Mouse (Mus musculus) left cerebral cortex, adult 2 months (tissue): ENCODE measurements around the gene Mboat2. TPM values are rescaled to one million over a fixed set of nuclear protein-coding genes. Genes with fewer than 3 reads are reported as not detected.

Experiments used
- DNase-seq, 2 experiments: peaks; one replicate each; pipeline ENCODE4 v3.0.0; 2021 to 2022; ENCODE audit warnings: low spot score in 2 of 2, mixed read lengths in 1 of 2; ENCODE audit errors: extremely low spot score in 1 of 2
- H3K27ac ChIP-seq: fragments of 200-600 bp; 2 replicates; pipeline ENCODE4 v1.8.1; 2022
- H3K4me3 ChIP-seq: fragments of 200-600 bp; 2 replicates; pipeline ENCODE4 v1.8.1; 2022
- CTCF ChIP-seq: fragments of 200-600 bp; IDR thresholded peaks from 2 replicates; pipeline ENCODE4 v1.8.1; 2022; ENCODE audit warnings: antibody characterized with exemption, mild to moderate bottlenecking, moderate library complexity
- intact Hi-C: fragments of 180-260 bp; cut with DNase I; formaldehyde crosslinking; loops from one replicate; pipeline ENCODE4 v1.15.1; 2025
- total RNA-seq, 2 experiments: library from RNA; stranded (reverse); gene quantifications; 2 replicates each; pipeline ENCODE4 v1.2.3; 2021

Mboat2 gene
- total RNA-seq, 2 experiments from 2014 or later = 78.7 to 85.3 TPM

GRCm38 (mm10) chr12:24868694-24869093 is 38.0 kb downstream of the Mboat2 start:
- Histone ChIP-seq H3K27ac (no peak overlapping the region), H3K4me3 (no peak overlapping the region)
- intact Hi-C loops = no loop called here
- DNase-seq = no peak
- TF ChIP-seq CTCF = no peak

DNA sequence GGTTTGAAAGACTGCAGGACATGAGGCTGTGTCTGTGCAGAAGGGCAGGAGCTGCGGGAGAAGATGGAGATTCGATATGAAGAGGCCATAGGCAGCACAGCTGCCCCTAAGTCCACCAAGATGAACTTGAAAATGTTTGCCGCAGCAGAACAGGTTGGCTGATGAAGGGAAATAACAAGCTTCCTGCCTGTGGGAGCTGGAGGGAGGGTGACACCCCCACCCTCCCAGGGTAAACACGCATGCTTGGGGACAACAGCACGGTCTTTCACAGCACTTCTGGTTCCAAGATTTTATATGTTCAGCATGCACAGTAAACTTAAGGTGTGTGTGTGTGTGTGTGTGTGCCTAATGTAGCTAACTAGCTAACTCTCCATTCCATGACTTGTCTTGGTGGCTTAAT is 38.6 kb downstream of the Mboat2 start:
- intact Hi-C loops = no loop called here
- no peak for TF ChIP-seq CTCF
- DNase-seq = no peak
- no peak overlapping the region for H3K27ac ChIP-seq
- no peak overlapping the region for H3K4me3 ChIP-seq

GRCm38 (mm10) chr12:24870901-24871300 is 40.2 kb downstream of the Mboat2 start:
- Histone ChIP-seq H3K27ac (peak overlapping the region; percentile 62), H3K4me3 (no peak overlapping the region)
- DNase-seq = no peak
- no peak for TF ChIP-seq CTCF
- intact Hi-C loops = no loop called here

DNA sequence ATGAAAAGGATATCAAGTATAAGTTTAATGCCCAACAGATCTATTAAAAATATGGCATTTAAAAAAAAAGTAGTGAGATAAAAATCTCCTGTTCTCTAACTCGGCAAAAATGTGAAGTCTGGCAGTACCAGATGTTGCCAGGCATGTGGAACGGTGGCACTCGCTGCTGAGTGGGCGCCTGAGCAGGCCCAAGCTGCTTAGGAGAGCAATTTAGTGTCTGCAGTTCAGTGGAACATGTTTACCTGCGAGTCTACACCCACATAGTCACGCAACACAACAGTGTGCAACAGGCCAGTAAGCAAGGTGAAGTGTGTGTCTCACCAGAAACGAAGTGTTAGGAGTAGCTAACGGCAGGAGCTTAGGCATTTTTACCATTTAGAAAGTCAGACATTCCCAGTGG is 41.6 kb downstream of the Mboat2 start:
- Histone ChIP-seq H3K4me3 (no peak overlapping the region), H3K27ac (peak overlapping the region; percentile 77; the same call in 1 of the 2 replicates)
- intact Hi-C loops = loop anchor here (1.0 to 2.0 kb wide), 2 partner anchors 41 to 56 kb away; partner anchors contain the start of gene Mboat2
- no peak for TF ChIP-seq CTCF
- peak; percentile 47 to 59 for DNase-seq

DNA sequence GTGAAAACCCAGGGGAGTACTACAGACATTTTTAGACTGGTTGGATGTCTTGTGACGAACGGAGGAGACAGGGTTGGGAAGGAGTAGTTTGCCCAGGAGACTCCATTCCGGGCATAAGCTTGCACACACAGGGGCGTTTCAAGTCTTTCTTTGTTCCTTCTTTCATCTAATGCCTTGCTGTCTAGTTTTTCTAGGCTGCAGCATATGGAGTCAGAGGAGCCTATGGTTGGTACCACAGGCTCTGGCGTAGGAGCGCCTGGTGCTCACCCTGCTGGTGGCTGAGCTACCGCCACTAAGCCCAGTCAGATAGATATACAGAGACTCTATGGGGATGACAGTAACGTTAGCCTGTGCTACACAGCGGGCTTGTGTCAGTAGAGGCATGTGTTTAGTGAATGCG is 42.0 kb downstream of the Mboat2 start:
- Histone ChIP-seq H3K27ac (peak overlapping the region; percentile 77; the same call in 1 of the 2 replicates), H3K4me3 (no peak overlapping the region)
- peak; percentile 33 for TF ChIP-seq CTCF
- intact Hi-C loops = loop anchor here (1.0 to 2.0 kb wide), 2 partner anchors 42 to 56 kb away; partner anchors contain the start of gene Mboat2
- DNase-seq = peak in 1 of 2 experiments; percentile 25

GRCm38 (mm10) chr12:24875908-24876307 is 45.2 kb downstream of the Mboat2 start:
- H3K27ac ChIP-seq = no peak overlapping the region
- DNase-seq = no peak
- intact Hi-C loops = no loop called here
- no peak for TF ChIP-seq CTCF
- no peak overlapping the region for H3K4me3 ChIP-seq

- no peak overlapping the region for H3K4me3 ChIP-seq
- no peak for DNase-seq
- intact Hi-C loops = no loop called here
- no peak overlapping the region for H3K27ac ChIP-seq
- TF ChIP-seq CTCF = no peak
These were observed 46.6 kb downstream of the Mboat2 start for GRCm38 (mm10) chr12:24877231-24877630.

DNA sequence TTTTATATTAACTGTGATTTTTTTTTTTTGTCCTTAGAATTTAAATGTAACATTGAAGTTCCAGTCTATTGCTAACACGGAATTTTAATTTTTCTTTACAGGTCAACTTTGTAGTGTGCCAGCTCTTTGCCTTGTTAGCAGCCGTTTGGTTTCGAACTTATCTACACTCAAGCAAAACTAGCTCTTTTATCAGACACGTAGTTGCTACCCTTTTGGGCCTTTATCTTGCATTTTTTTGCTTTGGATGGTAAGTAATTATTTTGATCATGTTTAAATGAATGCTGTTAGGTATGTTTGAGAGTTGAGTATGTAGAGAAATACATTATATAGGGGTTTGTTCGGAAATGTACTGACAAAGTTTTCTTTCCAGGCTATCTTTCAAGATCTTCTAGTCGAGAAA is 47.4 kb downstream of the Mboat2 start:
- Histone ChIP-seq H3K27ac (no peak overlapping the region), H3K4me3 (no peak overlapping the region)
- intact Hi-C loops = no loop called here
- TF ChIP-seq CTCF = no peak
- no peak for DNase-seq

DNA sequence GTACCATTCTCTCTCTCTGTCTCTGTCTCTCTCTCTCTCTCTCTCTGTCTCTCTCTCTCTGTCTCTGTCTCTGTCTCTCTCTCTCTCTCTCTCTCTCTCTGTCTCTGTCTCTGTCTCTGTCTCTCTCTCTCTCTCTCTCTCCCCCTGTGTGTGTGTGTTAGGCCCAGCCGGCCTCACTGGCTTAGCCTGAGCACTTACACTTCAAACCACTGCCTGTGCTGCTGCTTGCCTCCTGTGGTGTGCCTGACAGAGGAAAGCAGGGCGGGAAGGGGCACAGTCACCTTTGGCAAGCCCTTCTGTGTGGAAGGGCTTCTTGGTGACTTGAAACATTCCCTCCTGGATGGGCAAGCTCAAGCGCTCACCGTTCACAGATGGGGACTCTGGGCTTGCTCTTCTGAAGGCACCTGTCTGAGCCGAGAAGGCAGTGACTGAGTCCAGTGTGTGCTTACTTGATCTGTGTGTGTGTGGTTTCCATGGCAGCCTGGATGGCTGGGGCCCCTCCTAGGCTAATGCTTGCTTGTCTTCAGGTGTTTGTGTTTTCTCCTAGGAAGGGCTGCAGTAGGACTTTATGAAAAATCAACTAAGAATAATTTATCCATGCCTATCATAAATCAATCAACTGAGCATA is 48.2 kb downstream of the Mboat2 start:
- TF ChIP-seq CTCF = no peak
- intact Hi-C loops = no loop called here
- no peak for DNase-seq
- Histone ChIP-seq H3K4me3 (no peak overlapping the region), H3K27ac (no peak overlapping the region)

DNA sequence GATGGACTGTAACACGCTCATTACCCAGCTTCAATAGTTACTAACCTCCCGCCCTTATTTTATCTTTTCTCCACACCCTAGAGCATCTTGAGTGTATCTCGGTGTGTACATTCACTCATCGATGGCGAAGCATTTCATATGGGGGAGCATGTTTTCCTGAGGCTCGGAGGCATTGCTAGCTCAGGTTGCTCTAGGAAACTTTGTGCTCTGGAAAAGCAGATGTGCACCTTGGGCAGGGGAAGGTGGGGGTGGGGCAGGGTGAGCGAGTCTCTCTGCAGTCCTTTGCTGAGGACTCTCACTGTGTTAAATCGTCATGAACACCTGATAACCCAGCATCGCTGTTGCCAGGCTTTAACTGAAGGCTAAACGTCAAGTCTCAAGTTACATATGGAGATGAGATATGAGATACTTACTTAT is 48.9 kb downstream of the Mboat2 start:
- no peak overlapping the region for H3K4me3 ChIP-seq
- H3K27ac ChIP-seq = no peak overlapping the region
- no peak for DNase-seq
- intact Hi-C loops = no loop called here
- no peak for TF ChIP-seq CTCF

DNA sequence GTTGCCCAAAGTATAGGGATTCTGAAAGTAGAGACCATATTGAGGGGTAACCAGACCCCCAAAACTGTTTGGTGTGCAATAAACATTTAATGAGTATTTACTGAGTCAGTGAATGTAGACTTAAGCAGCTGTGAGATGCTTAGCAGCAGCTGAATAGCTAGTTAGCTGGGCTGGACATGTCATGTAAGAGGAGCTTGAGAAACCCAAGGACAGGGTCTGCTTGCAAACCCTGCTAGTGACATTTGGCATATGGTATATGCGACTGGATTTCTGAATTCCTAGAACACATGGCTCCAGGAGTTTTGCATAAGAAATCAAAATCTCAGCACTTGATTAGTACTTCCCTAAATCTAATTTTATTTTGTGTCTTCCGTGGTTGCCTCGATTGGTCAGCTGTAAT is 52.6 kb downstream of the Mboat2 start:
- intact Hi-C loops = no loop called here
- no peak for DNase-seq
- no peak for TF ChIP-seq CTCF
- H3K27ac ChIP-seq = no peak overlapping the region
- H3K4me3 ChIP-seq = no peak overlapping the region

DNA sequence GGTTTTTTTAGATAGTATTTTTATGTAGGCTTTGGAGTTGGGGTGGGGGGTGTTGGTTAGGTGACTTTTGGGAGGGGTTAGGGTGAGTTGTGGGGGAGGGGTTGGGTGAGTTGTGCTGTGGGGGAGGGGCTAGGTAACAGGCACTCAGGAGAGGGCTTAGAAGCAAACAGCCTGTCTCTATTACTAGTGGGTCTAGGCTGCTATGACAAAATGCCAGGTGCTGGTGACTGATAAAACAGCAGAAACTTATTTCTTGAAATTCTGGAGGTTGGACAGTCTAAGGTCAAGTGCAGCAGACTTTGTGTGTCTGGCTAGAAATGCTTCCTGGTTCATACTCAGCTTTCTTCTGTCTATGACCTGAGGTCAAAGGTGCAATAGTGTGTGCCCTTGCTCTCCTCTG is 56.1 kb downstream of the Mboat2 start:
- no peak overlapping the region for H3K4me3 ChIP-seq
- DNase-seq = no peak
- TF ChIP-seq CTCF = no peak
- no peak overlapping the region for H3K27ac ChIP-seq
- intact Hi-C loops = no loop called here

GRCm38 (mm10) chr12:24889371-24890051 is 58.8 kb downstream of the Mboat2 start:
- TF ChIP-seq CTCF = no peak
- no peak overlapping the region for H3K27ac ChIP-seq
- no peak overlapping the region for H3K4me3 ChIP-seq
- DNase-seq = no peak
- intact Hi-C loops = no loop called here
